Mouse (Mus musculus) MEL (cell line): ENCODE data around the gene Coil. TPM values are rescaled to one million over a fixed set of nuclear protein-coding genes. Genes with fewer than 3 reads are reported as not detected.

ENCODE experiments used
- DNase-seq: peaks from one replicate; pipeline ENCODE4 v3.0.0; 2011; ENCODE audit warnings: low read depth, low spot score
- H3K27ac ChIP-seq: 2 replicates; pipeline ENCODE4 v1.5.1; 2012; ENCODE audit warnings: low read depth, mild to moderate bottlenecking, control low read depth, low read length, moderate library complexity; ENCODE audit not compliant: control insufficient read depth
- H3K27me3 ChIP-seq, 2 experiments: fragments of 150-350 bp in 1 of 2; sonication (generic) in 1 of 2; 2 replicates each; pipeline ENCODE4 v1.6.1; 2012; ENCODE audit warnings: low read length in 2 of 2, mild to moderate bottlenecking in 2 of 2, improper control_type of control experiment in 1 of 2, moderate library complexity in 1 of 2; ENCODE audit not compliant: insufficient read depth in 2 of 2, control insufficient read depth in 1 of 2
- H3K36me3 ChIP-seq, 2 experiments: 2 replicates each; pipeline ENCODE4 v1.6.1; 2012 to 2014; ENCODE audit warnings: low read length in 2 of 2, improper control_type of control experiment in 1 of 2, inconsistent platforms in 1 of 2, mild to moderate bottlenecking in 1 of 2; ENCODE audit not compliant: insufficient read depth in 2 of 2, control insufficient read depth in 1 of 2
- H3K4me1 ChIP-seq, 2 experiments: fragments of 150-350 bp in 1 of 2; sonication (generic) in 1 of 2; 2 replicates each; pipeline ENCODE4 v1.6.1; 2012; ENCODE audit warnings: low read length in 2 of 2, improper control_type of control experiment in 1 of 2, mild to moderate bottlenecking in 1 of 2; ENCODE audit not compliant: insufficient read depth in 2 of 2, control insufficient read depth in 1 of 2
- H3K4me3 ChIP-seq, 2 experiments: fragments of 150-350 bp in 1 of 2; sonication (generic) in 1 of 2; 2 replicates each; pipeline ENCODE4 v1.5.1; 2012; ENCODE audit warnings: low read depth in 2 of 2, low read length in 2 of 2, mild to moderate bottlenecking in 2 of 2, moderate library complexity in 2 of 2, control low read depth in 1 of 2, improper control_type of control experiment in 1 of 2; ENCODE audit not compliant: control insufficient read depth in 1 of 2, insufficient read depth in 1 of 2
- H3K79me2 ChIP-seq: 2 replicates; pipeline ENCODE4 v1.6.1; 2012; ENCODE audit warnings: mild to moderate bottlenecking, low read length, moderate library complexity; ENCODE audit not compliant: control insufficient read depth, poor library complexity, insufficient read depth
- H3K9ac ChIP-seq: 2 replicates; pipeline ENCODE4 v1.6.1; 2012; ENCODE audit warnings: low read depth, mild to moderate bottlenecking, control low read depth, low read length, moderate library complexity; ENCODE audit not compliant: control insufficient read depth, poor library complexity, severe bottlenecking
- H3K9me3 ChIP-seq: fragments of 150-350 bp; sonication (generic); replicated peaks from 2 replicates; pipeline ENCODE4 v1.6.1; 2012; ENCODE audit warnings: mild to moderate bottlenecking, low read length, improper control_type of control experiment, moderate library complexity; ENCODE audit not compliant: insufficient read depth
- CHD2 ChIP-seq: IDR thresholded peaks from 2 replicates; pipeline ENCODE4 v1.6.1; 2011; ENCODE audit warnings: low read length, improper control_type of control experiment
- EP300 ChIP-seq, 2 experiments: IDR thresholded peaks; 2 replicates each; pipeline ENCODE4 v1.6.1; 2011; ENCODE audit warnings: improper control_type of control experiment in 2 of 2, low read length in 2 of 2, low read depth in 1 of 2, mild to moderate bottlenecking in 1 of 2
- ETS1 ChIP-seq: IDR thresholded peaks from 2 replicates; pipeline ENCODE4 v1.6.1; 2012; ENCODE audit warnings: low read depth, mild to moderate bottlenecking, inconsistent platforms, low read length, improper control_type of control experiment, moderate library complexity
- GABPA ChIP-seq: IDR thresholded peaks from 2 replicates; pipeline ENCODE4 v1.6.1; 2012; ENCODE audit warnings: low read depth, mild to moderate bottlenecking, inconsistent platforms, low read length, improper control_type of control experiment, moderate library complexity
- GATA1 ChIP-seq: IDR thresholded peaks from 2 replicates; pipeline ENCODE4 v1.6.1; 2011; ENCODE audit warnings: low read depth, low read length, improper control_type of control experiment
- KAT2A ChIP-seq: conservative IDR thresholded peaks from 2 replicates; pipeline ENCODE4 v1.6.1; 2012; ENCODE audit warnings: low read depth, low read length, improper control_type of control experiment, inconsistent platforms
- MAFK ChIP-seq: IDR thresholded peaks from 2 replicates; pipeline ENCODE4 v1.6.1; 2011; ENCODE audit warnings: low read depth, mild to moderate bottlenecking, low read length, improper control_type of control experiment, borderline replicate concordance
- MAZ ChIP-seq: IDR thresholded peaks from 2 replicates; pipeline ENCODE4 v1.6.1; 2012; ENCODE audit warnings: low read depth, mild to moderate bottlenecking, inconsistent platforms, low read length, improper control_type of control experiment
- MEF2A ChIP-seq: IDR thresholded peaks from 2 replicates; pipeline ENCODE4 v1.6.1; 2014; ENCODE audit warnings: low read depth, mild to moderate bottlenecking, inconsistent platforms, low read length, improper control_type of control experiment; ENCODE audit not compliant: poor library complexity, insufficient replicate concordance, severe bottlenecking; ENCODE audit errors: extremely low read depth
- POLR2A ChIP-seq, 2 experiments: IDR thresholded peaks; 2 replicates each; pipeline ENCODE4 v1.6.1; 2011 to 2012; ENCODE audit warnings: low read length in 2 of 2, mild to moderate bottlenecking in 2 of 2, control low read depth in 1 of 2, improper control_type of control experiment in 1 of 2, low read depth in 1 of 2, moderate library complexity in 1 of 2; ENCODE audit not compliant: control insufficient read depth in 1 of 2, insufficient read depth in 1 of 2, poor library complexity in 1 of 2
- POLR2AphosphoS2 ChIP-seq: IDR thresholded peaks from 2 replicates; pipeline ENCODE4 v1.6.1; 2011; ENCODE audit warnings: low read length, improper control_type of control experiment
- POLR2AphosphoS5 ChIP-seq: IDR thresholded peaks from 2 replicates; pipeline ENCODE4 v1.6.1; 2012; ENCODE audit warnings: low read depth, borderline replicate concordance, mild to moderate bottlenecking, inconsistent platforms, low read length, moderate library complexity, mixed read lengths
- RCOR1 ChIP-seq: IDR thresholded peaks from 2 replicates; pipeline ENCODE4 v1.6.1; 2012; ENCODE audit warnings: low read depth, mild to moderate bottlenecking, inconsistent platforms, low read length, improper control_type of control experiment
- SIN3A ChIP-seq: IDR thresholded peaks from 2 replicates; pipeline ENCODE4 v1.6.1; 2012; ENCODE audit warnings: low read length, improper control_type of control experiment, inconsistent platforms
- SMC3 ChIP-seq: IDR thresholded peaks from 2 replicates; pipeline ENCODE4 v1.6.1; 2011; ENCODE audit warnings: low read depth, low read length, improper control_type of control experiment
- TAL1 ChIP-seq: IDR thresholded peaks from 2 replicates; pipeline ENCODE4 v1.6.1; 2012; ENCODE audit warnings: mild to moderate bottlenecking, inconsistent platforms, low read length, moderate library complexity, mixed read lengths
- TBP ChIP-seq: IDR thresholded peaks from 2 replicates; pipeline ENCODE4 v1.8.0; 2011; ENCODE audit warnings: low read depth, low read length, improper control_type of control experiment
- TCF12 ChIP-seq: IDR thresholded peaks from 2 replicates; pipeline ENCODE4 v1.6.1; 2014; ENCODE audit warnings: low read depth, mild to moderate bottlenecking, inconsistent platforms, low read length, improper control_type of control experiment, moderate library complexity
- UBTF ChIP-seq: IDR thresholded peaks from 2 replicates; pipeline ENCODE4 v1.6.1; 2012; ENCODE audit warnings: low read depth, mild to moderate bottlenecking, inconsistent platforms, low read length, improper control_type of control experiment, moderate library complexity, borderline replicate concordance; ENCODE audit not compliant: insufficient read depth
- ZMIZ1 ChIP-seq: IDR thresholded peaks from 2 replicates; pipeline ENCODE4 v1.6.1; 2012; ENCODE audit warnings: low read depth, mild to moderate bottlenecking, inconsistent platforms, low read length, improper control_type of control experiment, moderate library complexity
- polyA plus RNA-seq, 2 experiments: library from polyadenylated mRNA; stranded (reverse) in 1 of 2; unstranded in 1 of 2; fragments of >175 nt in 1 of 2; fragments of >200 nt in 1 of 2; gene quantifications; 2 replicates each; pipeline versions ENCODE4 v1.2.1 to v1.2.4; 2012; ENCODE audit warnings: low replicate concordance in 2 of 2, low read depth in 1 of 2; ENCODE audit not compliant: insufficient read length in 2 of 2, insufficient read depth in 1 of 2, missing spikeins in 1 of 2
- total RNA-seq: library from RNA; depleted of rRNA; stranded (reverse); fragments of 300-350 nt; gene quantifications from 2 replicates; pipeline ENCODE4 v1.2.3, GENCODE M21; 2012

Gene Coil
- total and polyA plus RNA-seq, 3 experiments: 24.4 to 32.6 TPM; not detected in 1

GRCm38 (mm10) chr11:89005473-89005872 is 35.4 kb downstream of the Coil start:
- Histone ChIP-seq H3K36me3 (peaks cover 13 to 24% of the 10 kb centered on the region in 2 experiments), H3K4me1 (peaks cover 5 to 23% of the 10 kb centered on the region in 2 experiments; a peak in 3 of 4 replicates), H3K79me2 (peaks cover 37% of the 10 kb centered on the region)

GRCm38 (mm10) chr11:89006404-89006803 is 36.4 kb downstream of the Coil start:
- H3K79me2 ChIP-seq: peaks cover 28% of the 10 kb centered on the region
- H3K36me3 ChIP-seq: peaks cover 9 to 26% of the 10 kb centered on the region in 2 experiments
- peaks cover 2 to 15% of the 10 kb centered on the region in 2 experiments; a peak in 3 of 4 replicates for H3K4me1 ChIP-seq
- H3K27ac ChIP-seq: no peak overlapping the region
- H3K9me3 ChIP-seq: no peaks in the 10 kb centered on the region
- H3K27me3 ChIP-seq: no peaks in the 10 kb centered on the region
- no peak for DNase-seq
- H3K4me3 ChIP-seq: no peak overlapping the region
- no peak overlapping the region for H3K9ac ChIP-seq
- TF ChIP-seq POLR2AphosphoS5 (no peak), ETS1 (no peak), UBTF (no peak), RCOR1 (no peak), KAT2A (no peak), TCF12 (no peak), MAZ (no peak), CHD2 (no peak), TBP (no peak), TAL1 (no peak)
- TF ChIP-seq, all 39 proteins: peak for 0

More at GRCm38 (mm10) chr11:89005473-89005872, 35.4 kb downstream of the Coil start:
- no peak for DNase-seq
- Histone ChIP-seq H3K9me3 (no peaks in the 10 kb centered on the region), H3K4me3 (no peak overlapping the region), H3K27ac (no peak overlapping the region), H3K27me3 (no peaks in the 10 kb centered on the region), H3K9ac (no peak overlapping the region)
- TF ChIP-seq TBP (no peak), EP300 (IDR thresholded peaks at IDR 0.05; ENCODE audit: low read depth in 1 of 2, low read length in 2 of 2) (no peak), POLR2AphosphoS2 (no peak), GATA1 (no peak), ZMIZ1 (no peak), POLR2A (IDR thresholded peaks at IDR 0.05; ENCODE audit: control insufficient read depth in 1 of 2, insufficient read depth in 1 of 2, low read depth in 1 of 2, low read length in 2 of 2, poor library complexity in 1 of 2) (no peak), TCF12 (no peak), SMC3 (no peak), TAL1 (no peak), SIN3A (no peak), KAT2A (no peak), MAFK (no peak), MEF2A (no peak), GABPA (no peak)
